Mouse (Mus musculus): ENCODE results near the gene Cnn2. TPM values are rescaled to one million over a fixed set of nuclear protein-coding genes. Genes with fewer than 3 reads are reported as not detected.
"Not testable (repeated sequence)": the region's sequence is repeated elsewhere in the genome, so short reads cannot be mapped to it uniquely, and the experiment has no call there.

Cnn2 gene
- total RNA-seq (2021), result 1 to 10 TPM; 6.7 to 8.0 TPM
- long read RNA-seq, experiment 1, transcript Cnn2-201 (7 exons, 2,460 nt), result major isoform, 24 of 24 reads
- long read RNA-seq, experiment 1, partial matches to known transcripts, result 0 of 24 reads
- long read RNA-seq, experiment 1, other reads (novel, unspliced or antisense), result 0 of 24 reads
- long read RNA-seq, experiment 2, transcript Cnn2-201 (7 exons, 2,460 nt), result major isoform, 12 of 15 reads
- long read RNA-seq, experiment 2, partial matches to known transcripts, result 2 of 15 reads
- long read RNA-seq, experiment 2, other reads (novel, unspliced or antisense), result 1 of 15 reads

GRCm38 (mm10) chr10:79988506-79989271 lies at the start of gene Cnn2:
Gene Cnn2, plus strand, starts transcription at chr10:79988584.
- no peak for DNase-seq (ENCODE audit: low spot score in 2 of 2)

GRCm38 (mm10) chr10:79940749-79941148 lies 47.6 kb upstream of the Cnn2 start:
- DNase-seq (ENCODE audit: low spot score in 2 of 2), result no peak

GRCm38 (mm10) chr10:79942988-79943387 lies 45.4 kb upstream of the Cnn2 start:
- DNase-seq (ENCODE audit: low spot score in 2 of 2), result no peak

- DNase-seq (ENCODE audit: low spot score in 2 of 2), result no peak
Observed at GRCm38 (mm10) chr10:79943471-79943901, 44.9 kb upstream of the Cnn2 start.

- no peak for DNase-seq (ENCODE audit: low spot score in 2 of 2)
Observed at GRCm38 (mm10) chr10:79945507-79946234, 42.7 kb upstream of the Cnn2 start.

GRCm38 (mm10) chr10:79946752-79947322 lies 41.5 kb upstream of the Cnn2 start:
- no peak for DNase-seq (ENCODE audit: low spot score in 2 of 2)

- DNase-seq (ENCODE audit: low spot score in 2 of 2), result no peak
Observed at GRCm38 (mm10) chr10:79947502-79947901, 40.9 kb upstream of the Cnn2 start.

GRCm38 (mm10) chr10:79949873-79950272 lies 38.5 kb upstream of the Cnn2 start:
- DNase-seq (ENCODE audit: low spot score in 2 of 2), result no peak

GRCm38 (mm10) chr10:79950661-79951060 lies 37.7 kb upstream of the Cnn2 start:
- no peak for DNase-seq (ENCODE audit: low spot score in 2 of 2)

- DNase-seq (ENCODE audit: low spot score in 2 of 2), result no peak
Observed at GRCm38 (mm10) chr10:79953946-79954345, 34.4 kb upstream of the Cnn2 start.

GRCm38 (mm10) chr10:79955691-79956090 lies 32.7 kb upstream of the Cnn2 start:
- DNase-seq (ENCODE audit: low spot score in 2 of 2), result no peak

GRCm38 (mm10) chr10:79956643-79957154 lies 31.7 kb upstream of the Cnn2 start:
- no peak for DNase-seq (ENCODE audit: low spot score in 2 of 2)

- peak; percentile 77 to 78 for DNase-seq (ENCODE audit: low spot score in 2 of 2)
Observed at GRCm38 (mm10) chr10:79958140-79958816, 30.1 kb upstream of the Cnn2 start.

GRCm38 (mm10) chr10:79959412-79959811 lies 29.0 kb upstream of the Cnn2 start:
- not testable (repeated sequence) for DNase-seq (ENCODE audit: low spot score in 2 of 2)

GRCm38 (mm10) chr10:79959847-79960601 lies 28.4 kb upstream of the Cnn2 start, which contains the start of gene Wdr18:
Gene Wdr18, plus strand, starts transcription at chr10:79960152.
- DNase-seq (ENCODE audit: low spot score in 2 of 2), result peak; percentile 99

GRCm38 (mm10) chr10:79960671-79961294 lies 27.6 kb upstream of the Cnn2 start:
- DNase-seq (ENCODE audit: low spot score in 2 of 2), result no peak

GRCm38 (mm10) chr10:79964727-79965126 lies 23.7 kb upstream of the Cnn2 start:
- DNase-seq (ENCODE audit: low spot score in 2 of 2), result no peak

- DNase-seq (ENCODE audit: low spot score in 2 of 2), result no peak
Observed at GRCm38 (mm10) chr10:79965325-79965724, 23.1 kb upstream of the Cnn2 start.

GRCm38 (mm10) chr10:79966886-79967400 lies 21.4 kb upstream of the Cnn2 start:
- no peak for DNase-seq (ENCODE audit: low spot score in 2 of 2)
